Comparison of ENCODE assay signal across 9 mouse cellular contexts in genomic region chr12:69962468-69962867, GRCm38 (mm10). TPM values are rescaled to one million over a fixed set of nuclear protein-coding genes. Genes with fewer than 3 reads are reported as not detected.
A peak's percentile ranks its signal among the peaks of the same experiment; 100 is the strongest.
DNase-seq lines count a peak whose midpoint lies in the region; ATAC-seq and TF ChIP-seq lines count a peak whose summit lies in the region.
"Had no signal": no experiment of that assay in that cellular context is flagged by ENCODE, and none has a peak within 500 bp of the region (broad histone marks: within the 10 kb centered on the region; RNA-seq: fewer than 3 reads in every experiment).

No protein-coding gene starts in this region.

- TF ChIP-seq POLR2A in spleen, adult 2 months (IDR thresholded peaks at IDR 0.05; ENCODE audit: low read depth, low read length) = no peak

- no peaks in the 10 kb centered on the region for H3K4me1 ChIP-seq in forebrain, embryonic 11.5 days (replicated peaks; ENCODE audit: control insufficient read depth, insufficient read depth, low read length)
- no peaks in the 10 kb centered on the region for H3K4me1 ChIP-seq in forebrain, embryonic 16.5 days (replicated peaks; ENCODE audit: control insufficient read depth, insufficient read depth, low read length)
- no peaks in the 10 kb centered on the region for H3K4me1 ChIP-seq in spleen, adult 2 months (ENCODE audit: control insufficient read depth, insufficient read depth, insufficient read length)
- H3K4me1 ChIP-seq: limb, embryonic 12.5 days had no signal

- TF ChIP-seq CTCF in Patski (IDR thresholded peaks at IDR 0.05) = peak; percentile 68
- peak; percentile 50; the same call in 1 of the 2 replicates for TF ChIP-seq CTCF in spleen, adult 2 months (IDR thresholded peaks at IDR 0.05; ENCODE audit: extremely low read depth, insufficient read depth, insufficient read length, insufficient replicate concordance)

- 0 out of 2 replicates have a peak, but pooled peaks have one; percentile 27 for ATAC-seq in forebrain, embryonic 11.5 days (replicated peaks; ENCODE audit: low FRiP score)
- ATAC-seq in forebrain, embryonic 16.5 days = no peak
- ATAC-seq in Patski = peak; percentile 54

- peaks cover 5% of the 10 kb centered on the region; the same call in 1 of the 2 replicates for H3K36me3 ChIP-seq in forebrain, embryonic 11.5 days (ENCODE audit: control insufficient read depth, insufficient read depth, low read length)
- H3K36me3 ChIP-seq in forebrain, embryonic 16.5 days (ENCODE audit: control insufficient read depth, insufficient read depth) = peaks cover 29% of the 10 kb centered on the region
- H3K36me3 ChIP-seq in spleen, adult 2 months (ENCODE audit: control insufficient read depth, insufficient read depth, low read length) = peaks cover 13% of the 10 kb centered on the region

- in situ Hi-C loops in Patski (cut with MboI; ENCODE audit: low pct_unique_long_range_greater_than_20kb) = loop anchor here (5.0 to 10.0 kb wide), 2 partner anchors 92 to 180 kb away; no protein-coding TSS in a partner anchor

- no peaks in the 10 kb centered on the region for H3K27me3 ChIP-seq in forebrain, embryonic 11.5 days (ENCODE audit: control insufficient read depth, insufficient read depth, low read length)
- no peaks in the 10 kb centered on the region for H3K27me3 ChIP-seq in forebrain, embryonic 16.5 days (replicated peaks; ENCODE audit: control insufficient read depth, insufficient read depth, low read length)
- no peaks in the 10 kb centered on the region for H3K27me3 ChIP-seq in Patski
- no peaks in the 10 kb centered on the region for H3K27me3 ChIP-seq in spleen, adult 2 months (ENCODE audit: control insufficient read depth, insufficient read depth, low read length)
- H3K27me3 ChIP-seq: limb, embryonic 12.5 days had no signal

- peak; percentile 59 for DNase-seq in forebrain, embryonic 11.5 days (ENCODE audit: low spot score)
- DNase-seq in Patski (ENCODE audit: low read depth, low spot score) = no peak
- peak; percentile 39 to 41 for DNase-seq in cerebellum, postnatal 36 days
- peak; percentile 53 for DNase-seq in gastrocnemius, postnatal 25 days
- DNase-seq in layer of hippocampus, adult 9-11 months = peak; percentile 63
- DNase-seq in lung, postnatal 10 days = peak; percentile 88
- peak in 1 of 2 experiments; percentile 51 for DNase-seq in spleen, adult 2 months (ENCODE audit: low read depth in 1 of 2, low spot score in 2 of 2)

- H3K4me2 ChIP-seq in forebrain, embryonic 11.5 days (ENCODE audit: low read depth, low read length, severe bottlenecking) = no peak overlapping the region
- no peak overlapping the region for H3K4me2 ChIP-seq in forebrain, embryonic 16.5 days (ENCODE audit: low read length)
- H3K4me2 ChIP-seq: limb, embryonic 12.5 days had no signal

- POLR2A ChIA-PET in Patski (lab: Charles Lee) = interaction anchor here (0.9 to 1.0 kb wide), 2 partner anchors 20 to 63 kb away, joined by 3 to 4 read pairs; no protein-coding TSS in a partner anchor

- 71% methylated on average over 4 of the region's 4 CpGs for WGBS in forebrain, embryonic 11.5 days
- 67% methylated on average over 4 of the region's 4 CpGs for WGBS in forebrain, embryonic 16.5 days
- 65% methylated on average over 4 of the region's 4 CpGs for WGBS in spleen, adult 2 months

- no peak overlapping the region for H3K27ac ChIP-seq in forebrain, embryonic 11.5 days (ENCODE audit: low read depth, low read length)
- no peak overlapping the region for H3K27ac ChIP-seq in forebrain, embryonic 16.5 days (ENCODE audit: low read length)
- no peak overlapping the region for H3K27ac ChIP-seq in spleen, adult 2 months (ENCODE audit: insufficient read depth, low read length)
- H3K27ac ChIP-seq: limb, embryonic 12.5 days had no signal

- H3K4me3 ChIP-seq in forebrain, embryonic 11.5 days (ENCODE audit: low read depth, low read length) = no peak overlapping the region
- H3K4me3 ChIP-seq in forebrain, embryonic 16.5 days (replicated peaks; ENCODE audit: low read length) = no peak overlapping the region
- no peak overlapping the region for H3K4me3 ChIP-seq in spleen, adult 2 months (ENCODE audit: extremely low read depth, insufficient read depth, insufficient read length)
- H3K4me3 ChIP-seq: limb, embryonic 12.5 days had no signal

- H3K9ac ChIP-seq in forebrain, embryonic 11.5 days (ENCODE audit: low read length) = no peak overlapping the region
- no peak overlapping the region for H3K9ac ChIP-seq in forebrain, embryonic 16.5 days (replicated peaks; ENCODE audit: low read depth, low read length)
- H3K9ac ChIP-seq: limb, embryonic 12.5 days had no signal

- CTCF ChIA-PET in Patski (lab: Charles Lee) = interaction anchor here (0.6 to 2.0 kb wide), 8 partner anchors 8 to 183 kb away, joined by 3 to 5 read pairs (median 4); no protein-coding TSS in a partner anchor

- no peaks in the 10 kb centered on the region for H3K9me3 ChIP-seq in forebrain, embryonic 11.5 days (ENCODE audit: control insufficient read depth, low read length)
- no peaks in the 10 kb centered on the region for H3K9me3 ChIP-seq in forebrain, embryonic 16.5 days (ENCODE audit: control insufficient read depth, low read length)
- H3K9me3 ChIP-seq: limb, embryonic 12.5 days had no signal

RNA-seq across cellular contexts. Expression of gene Sav1, which starts 24.3 kb away (rescaled TPM):
- 9.7 and 10.2 TPM in 2 replicates for polyA plus RNA-seq in forebrain, embryonic 11.5 days (2014; fragmentation: Nextera tagmentation; extraction: Ambion mirVana)
- polyA plus RNA-seq in forebrain, embryonic 16.5 days (2015; fragmentation: Nextera tagmentation; extraction: Ambion mirVana) = 1.7 and 3.3 TPM in 2 replicates
- 184 TPM for polyA plus RNA-seq in Patski (2021)
- total RNA-seq in gastrocnemius, postnatal 25 days (2021) = 10 to 100 TPM; 32.6 to 39.0 TPM
- polyA plus RNA-seq in spleen, adult 2 months (2012; rRNA removed) = 9.3 and 11.4 TPM in 2 replicates

Comparison
In these comparisons a context has a peak if more than half of its experiments do, and no peak if none do; other contexts are left out.
1. RNA of gene Sav1, which starts 24.3 kb away (polyA plus RNA-seq): 184 TPM in Patski (single experiment); 9.3 to 11.4 TPM in spleen, adult 2 months, 9.7 to 10.2 TPM in forebrain, embryonic 11.5 days and 1.7 to 3.3 TPM in forebrain, embryonic 16.5 days; every median in the first group is over 10 times any median in the second.